Mouse (Mus musculus) Patski (cell line): ENCODE results near the gene Stmn3. TPM values are rescaled to one million over a fixed set of nuclear protein-coding genes. Genes with fewer than 3 reads are reported as not detected.
"Not testable (repeated sequence)": the region's sequence is repeated elsewhere in the genome, so short reads cannot be mapped to it uniquely, and the experiment has no call there.

ENCODE experiments used
- ATAC-seq: fragments of 100-300 bp; one replicate; pipeline ENCODE4 v1.8.0; 2021
- CTCF ChIA-PET: fragments of 350-600 bp; sonication (Branson Sonifier 250); formaldehyde crosslinking; loops from one replicate; lab custom pipeline; 2022; ENCODE audit warnings: inconsistent platforms; lab: Charles Lee
- POLR2A ChIA-PET: fragments of 350-600 bp; sonication (Branson Sonifier 250); formaldehyde crosslinking; loops from one replicate; lab custom pipeline; 2022; ENCODE audit warnings: antibody characterized with exemption, inconsistent platforms; lab: Charles Lee
- DNase-seq: peaks from one replicate; pipeline ENCODE4 v3.0.0-alpha.2; 2011; ENCODE audit warnings: low read depth, low spot score
- H3K27me3 ChIP-seq: fragments of 371-371 bp; one replicate; pipeline ENCODE4 v1.5.1; 2021
- CTCF ChIP-seq: fragments of 100-300 bp; IDR thresholded peaks from one replicate; pipeline ENCODE4 v1.5.1; 2021
- in situ Hi-C: fragments of 300-500 bp; cut with MboI; formaldehyde crosslinking; loops from 3 replicates; pipeline ENCODE4 v1.11.1; 2018; ENCODE audit warnings: low pct_unique_long_range_greater_than_20kb, mixed read lengths
- polyA plus RNA-seq: library from polyadenylated mRNA; unstranded; gene quantifications from one replicate; pipeline ENCODE4 v1.2.3, GENCODE M21; 2021

Gene Stmn3
- polyA plus RNA-seq, 1 experiment from 2014 or later: not detected

DNA sequence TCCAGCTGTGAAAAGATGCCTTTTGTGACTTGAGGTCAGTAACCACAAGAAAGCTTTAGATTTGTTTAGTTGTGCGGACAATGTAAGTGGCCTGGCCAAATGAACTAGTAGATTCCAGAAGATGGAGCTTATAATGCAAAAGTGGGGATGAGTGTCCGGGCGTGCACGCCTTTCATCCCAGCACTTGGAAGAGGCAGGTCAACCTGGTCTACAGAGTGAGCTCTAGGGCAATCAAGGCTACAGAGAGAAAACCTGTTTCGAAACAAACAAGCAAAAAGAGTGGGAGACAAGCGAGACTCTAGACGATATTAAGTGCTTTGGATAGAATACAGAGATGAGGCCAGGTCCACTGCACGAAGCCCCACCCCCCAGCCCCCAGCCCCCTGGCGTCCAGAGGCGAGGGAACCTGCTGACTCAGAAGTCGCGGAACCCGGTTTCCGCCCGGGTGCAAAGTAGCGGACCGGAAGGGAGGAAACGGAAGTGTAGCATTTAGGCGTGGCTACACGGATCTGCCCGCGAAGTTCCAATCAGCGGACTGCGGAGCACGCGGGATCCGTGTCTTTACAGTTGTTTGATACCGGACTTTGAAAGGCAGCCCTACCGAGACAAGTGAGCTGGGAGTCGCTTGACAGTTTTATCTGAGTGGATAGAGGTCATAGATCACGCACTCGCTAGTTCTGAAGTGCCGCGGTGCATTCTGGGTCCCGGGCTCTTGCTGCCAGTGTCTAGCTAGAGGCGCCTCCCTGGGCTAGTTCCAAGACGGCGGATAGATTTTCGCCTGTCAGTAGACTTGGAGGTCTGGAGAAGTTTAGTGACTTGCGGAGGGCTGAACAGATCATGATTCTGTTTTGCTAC is 5.2 kb upstream of the Stmn3 start, which contains the start of gene Rtel1:
Rtel1 (plus strand) TSS at position 492 of the 855 bp plus-strand sequence.
- peak; percentile 55 for DNase-seq
- ChIA-PET POLR2A (interaction anchor here (0.8 to 0.9 kb wide), 2 partner anchors 12 to 31 kb away, joined by 3 to 9 read pairs; no protein-coding TSS in a partner anchor), CTCF (interaction anchor here (2.0 to 2.8 kb wide), 2 partner anchors 31 to 133 kb away, joined by 4 to 11 read pairs; partner anchors contain the start of gene Ppdpf)
- ATAC-seq: peak; percentile 59
- no peak for TF ChIP-seq CTCF
- H3K27me3 ChIP-seq: no peaks in the 10 kb centered on the region
- in situ Hi-C loops: no loop called here

GRCm38 (mm10) chr2:181313344-181314079 is 788 bp downstream of the Stmn3 start:
- ATAC-seq (no peak), DNase-seq (no peak)
- CTCF ChIA-PET: no interaction called here
- POLR2A ChIA-PET: no interaction called here
- TF ChIP-seq CTCF: no peak
- H3K27me3 ChIP-seq: no peaks in the 10 kb centered on the region
- in situ Hi-C loops: no loop called here

GRCm38 (mm10) chr2:181313006-181313343 is 1.3 kb downstream of the Stmn3 start:
- no peak for ATAC-seq
- no peak for TF ChIP-seq CTCF
- DNase-seq: no peak
- CTCF ChIA-PET: no interaction called here
- in situ Hi-C loops: no loop called here
- H3K27me3 ChIP-seq: no peaks in the 10 kb centered on the region
- POLR2A ChIA-PET: no interaction called here

- no peaks in the 10 kb centered on the region for H3K27me3 ChIP-seq
- CTCF ChIA-PET: no interaction called here
- in situ Hi-C loops: no loop called here
- no peak for TF ChIP-seq CTCF
- ATAC-seq (no peak), DNase-seq (no peak)
- POLR2A ChIA-PET: no interaction called here
Measured at GRCm38 (mm10) chr2:181312435-181312834, 1.9 kb downstream of the Stmn3 start.

DNA sequence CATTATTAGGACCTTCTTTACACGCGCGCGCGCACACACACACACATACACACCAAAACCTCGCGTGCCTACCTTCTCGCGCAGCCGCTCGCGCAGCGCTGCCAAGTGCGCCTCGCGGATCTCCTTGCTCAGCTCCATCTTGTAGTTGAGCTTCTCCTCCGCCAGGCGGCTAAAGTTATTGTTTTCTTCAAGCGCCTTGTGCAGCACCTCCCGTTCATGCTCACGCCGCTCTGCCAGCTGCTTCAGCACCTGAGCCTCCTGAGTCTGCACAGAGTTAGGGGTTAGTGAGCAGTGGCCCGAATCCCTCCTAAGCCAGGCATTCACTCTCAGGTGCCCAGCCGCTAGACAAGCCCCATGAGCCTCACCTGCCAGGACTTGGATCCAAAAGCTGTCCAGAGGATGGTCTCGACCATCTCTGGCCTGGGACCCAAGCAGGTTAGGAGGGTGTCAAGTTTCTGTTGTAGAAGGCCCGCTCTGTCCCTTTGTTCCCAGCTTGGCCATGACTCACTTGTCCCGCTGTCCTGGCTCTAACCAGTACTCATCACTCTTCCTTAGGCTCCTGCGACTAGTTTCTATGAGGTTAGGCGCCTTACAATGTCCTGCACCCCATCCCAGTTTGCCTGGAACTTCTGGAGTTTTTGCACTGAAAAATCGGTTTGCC is 7.0 kb downstream of the Stmn3 start:
- POLR2A ChIA-PET: no interaction called here

GRCm38 (mm10) chr2:181304944-181305343 is 9.4 kb downstream of the Stmn3 start:
- H3K27me3 ChIP-seq: no peaks in the 10 kb centered on the region
- TF ChIP-seq CTCF: no peak
- DNase-seq (no peak), ATAC-seq (no peak)
- POLR2A ChIA-PET: no interaction called here
- CTCF ChIA-PET: no interaction called here
- in situ Hi-C loops: no loop called here

More for the DNA sequence above, 7.0 kb downstream of the Stmn3 start:
- ATAC-seq (no peak), DNase-seq (no peak)
- in situ Hi-C loops: no loop called here
- no peaks in the 10 kb centered on the region for H3K27me3 ChIP-seq
- TF ChIP-seq CTCF: no peak
- CTCF ChIA-PET: no interaction called here

DNA sequence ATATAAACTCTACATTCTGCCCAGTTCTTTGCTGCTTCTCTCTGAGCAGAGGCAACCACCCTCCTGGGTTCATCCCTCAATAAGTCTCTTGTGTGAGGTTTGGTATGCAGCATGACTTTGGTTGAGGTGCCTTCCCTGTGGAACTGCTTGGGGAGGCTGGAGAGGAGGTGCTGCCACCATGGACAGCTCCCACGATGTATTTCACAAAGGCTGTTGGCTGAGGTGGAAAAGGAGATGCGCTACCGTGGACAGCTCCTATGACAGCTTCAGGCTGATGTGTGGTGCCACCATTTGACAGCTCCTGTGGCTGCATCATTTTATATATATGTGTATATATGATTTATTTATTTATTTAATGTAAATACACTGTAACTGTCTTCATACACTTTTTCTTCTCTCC is 12.3 kb downstream of the Stmn3 start:
- in situ Hi-C loops: no loop called here
- POLR2A ChIA-PET: no interaction called here
- TF ChIP-seq CTCF: no peak
- no peak for DNase-seq
- H3K27me3 ChIP-seq: no peaks in the 10 kb centered on the region
- no peak for ATAC-seq
- CTCF ChIA-PET: interaction anchor here (2.0 kb wide), 1 partner anchor 115 kb away, joined by 4 read pairs; the partner anchor contains the start of gene Ppdpf

DNA sequence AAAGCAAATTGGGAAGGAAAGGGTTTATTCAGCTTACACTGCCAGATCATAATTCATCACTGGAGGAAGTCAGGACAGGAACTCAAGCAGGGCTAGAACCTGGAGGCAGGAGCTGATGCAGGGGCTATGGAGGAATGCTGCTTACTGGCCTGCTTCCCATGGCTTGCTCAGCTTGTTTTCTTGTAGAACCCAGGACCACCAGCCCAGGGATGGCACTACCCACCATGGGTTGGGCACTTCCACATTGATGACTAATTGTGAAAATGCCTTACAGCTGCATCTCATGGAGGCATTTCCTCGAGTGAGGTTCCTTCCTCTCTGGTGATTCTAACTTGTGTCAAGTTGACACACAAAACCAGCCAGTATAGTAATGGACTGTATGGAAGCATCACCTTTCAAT is 23.4 kb downstream of the Stmn3 start:
- no peaks in the 10 kb centered on the region for H3K27me3 ChIP-seq
- ChIA-PET POLR2A (no interaction called here), CTCF (no interaction called here)
- in situ Hi-C loops: no loop called here
- DNase-seq: no peak
- no peak for TF ChIP-seq CTCF
- ATAC-seq: no peak

- no peak for DNase-seq
- no peaks in the 10 kb centered on the region for H3K27me3 ChIP-seq
- in situ Hi-C loops: no loop called here
- no peak for ATAC-seq
- CTCF ChIA-PET: interaction anchor here (1.1 to 1.3 kb wide), 2 partner anchors 10 to 30 kb away, joined by 4 read pairs; partner anchors contain the start of gene Rtel1
- no peak for TF ChIP-seq CTCF
- POLR2A ChIA-PET: interaction anchor here (0.9 to 1.8 kb wide), 2 partner anchors 30 to 31 kb away, joined by 3 to 5 read pairs; no protein-coding TSS in a partner anchor
Measured at GRCm38 (mm10) chr2:181288691-181289090, 25.6 kb downstream of the Stmn3 start.

GRCm38 (mm10) chr2:181287958-181288350 is 26.3 kb downstream of the Stmn3 start, which contains the start of gene Gmeb2:
Gene Gmeb2 (minus strand): TSS chr2:181288035.
- H3K27me3 ChIP-seq, in situ Hi-C loops: not testable (repeated sequence)
- DNase-seq (peak; percentile 83), ATAC-seq (peak; percentile 89)
- ChIA-PET CTCF (interaction anchor here (1.3 kb wide), 1 partner anchor 31 kb away, joined by 4 read pairs; the partner anchor contains the start of gene Rtel1), POLR2A (interaction anchor here (0.9 to 1.8 kb wide), 2 partner anchors 31 kb away, joined by 3 to 5 read pairs; no protein-coding TSS in a partner anchor)
